Mouse (Mus musculus) cerebellum, adult 2 months (tissue): ENCODE results near the gene Mxd3. TPM values are rescaled to one million over a fixed set of nuclear protein-coding genes. Genes with fewer than 3 reads are reported as not detected.

Experiments used
- DNase-seq, 2 experiments: peaks; one replicate each; pipeline ENCODE4 v3.0.0; 2021
- H3K27ac ChIP-seq: fragments of 200-500 bp; 2 replicates; pipeline ENCODE4 v1.5.1; 2012; ENCODE audit warnings: low read length, control low read depth, inconsistent platforms; ENCODE audit not compliant: insufficient read depth
- H3K27me3 ChIP-seq: fragments of 200-500 bp; 2 replicates; pipeline ENCODE4 v1.6.1; 2012; ENCODE audit warnings: inconsistent platforms, mild to moderate bottlenecking, low read length, moderate library complexity; ENCODE audit not compliant: control insufficient read depth, insufficient read depth
- H3K4me1 ChIP-seq: fragments of 200-500 bp; 2 replicates; pipeline ENCODE4 v1.6.1; 2011; ENCODE audit warnings: low read length; ENCODE audit not compliant: control insufficient read depth, insufficient read depth
- H3K4me3 ChIP-seq: fragments of 200-500 bp; replicated peaks from 2 replicates; pipeline ENCODE3; 2011; ENCODE audit warnings: mild to moderate bottlenecking, low read depth, low read length, control low read depth; ENCODE audit not compliant: insufficient read depth
- CTCF ChIP-seq: fragments of 200-500 bp; IDR thresholded peaks from 2 replicates; pipeline ENCODE4 v1.5.1; 2011; ENCODE audit warnings: low read depth, mild to moderate bottlenecking, control low read depth, low read length, moderate library complexity, borderline replicate concordance; ENCODE audit not compliant: insufficient read depth
- POLR2A ChIP-seq: fragments of 200-500 bp; IDR thresholded peaks from 2 replicates; pipeline ENCODE4 v1.6.1; 2011; ENCODE audit warnings: low read length, control low read depth, borderline replicate concordance; ENCODE audit not compliant: insufficient read depth
- WGBS: fragments of 180-500 bp; shearing (Covaris S2); methylation state at CpG from one replicate; pipeline ENCODE4 v1.1.7; 2018; 5-methylcytosine and 5-hydroxymethylcytosine counted together
- polyA plus RNA-seq: library from polyadenylated mRNA; depleted of rRNA; stranded (reverse); fragments of >200 nt; gene quantifications from 2 replicates; pipeline ENCODE4 v1.2.3, GENCODE M21; 2012

Mxd3 gene
- polyA plus RNA-seq, 1 experiment: 0.38 TPM

DNA sequence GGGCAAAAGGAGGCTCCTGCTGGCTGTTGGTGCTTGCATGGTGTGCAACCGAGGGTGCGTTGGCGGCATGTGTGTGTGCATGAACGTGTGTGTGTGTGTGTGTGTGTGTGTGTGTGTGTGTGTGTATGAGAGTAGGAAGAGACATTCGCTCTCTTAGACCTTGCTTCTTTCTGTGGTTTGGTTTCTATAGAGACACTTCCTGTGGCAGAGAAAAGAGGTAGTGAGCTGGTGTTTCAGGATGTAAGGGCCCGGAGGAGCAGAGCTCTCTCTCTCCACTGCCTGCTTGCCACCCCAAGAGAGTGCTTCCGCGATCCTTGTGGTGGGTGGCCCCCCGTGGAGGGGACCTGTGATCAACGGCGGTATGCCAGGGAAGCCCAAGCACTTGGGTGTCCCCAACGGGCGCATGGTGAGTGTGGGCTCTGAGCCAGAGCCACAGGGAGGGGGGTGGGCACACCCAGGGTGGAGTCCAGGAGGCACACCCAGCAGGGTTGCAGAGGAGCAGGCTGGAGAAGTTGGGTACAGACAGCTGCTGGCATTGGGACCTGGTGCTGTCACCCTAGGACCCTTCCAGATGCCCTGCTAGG is 40.0 kb upstream of the Mxd3 start, which contains the start of gene Rgs14:
Gene Rgs14 (plus strand): TSS at position 202 of the 584 bp plus-strand sequence.
- H3K27me3 ChIP-seq: no peaks in the 10 kb centered on the region
- no peak within 1 kb of the TSS for H3K4me3 ChIP-seq
- no peaks in the 10 kb centered on the region for H3K4me1 ChIP-seq
- WGBS: 43% methylated on average over 13 of the region's 13 CpGs
- no peak within 1 kb of the TSS for H3K27ac ChIP-seq
- no peak for TF ChIP-seq POLR2A
- no peak for TF ChIP-seq CTCF
- DNase-seq: no peak

DNA sequence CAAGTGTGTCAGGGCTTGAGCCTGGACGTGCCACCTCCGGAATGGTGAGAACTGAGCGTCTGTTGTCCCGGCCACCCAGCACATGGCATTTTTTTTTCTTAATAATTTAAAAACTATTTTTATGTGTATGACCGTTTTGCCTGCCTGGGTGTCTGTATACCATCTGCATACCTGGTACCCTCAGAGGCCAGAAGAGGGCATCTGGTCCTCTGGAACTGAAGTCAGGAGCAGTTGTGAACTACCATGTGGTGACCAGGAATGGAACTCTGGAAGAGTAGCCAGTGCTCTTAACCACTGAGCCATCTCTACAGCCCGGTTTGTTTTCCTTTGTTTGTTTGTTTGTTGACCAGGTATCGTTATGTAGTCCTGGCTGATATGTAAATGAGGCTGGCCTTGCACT is 38.8 kb upstream of the Mxd3 start:
- TF ChIP-seq CTCF (no peak), POLR2A (no peak)
- H3K4me3 ChIP-seq: no peak overlapping the region
- no peaks in the 10 kb centered on the region for H3K27me3 ChIP-seq
- H3K27ac ChIP-seq: no peak overlapping the region
- no peaks in the 10 kb centered on the region for H3K4me1 ChIP-seq
- WGBS: 78% methylated on average over 7 of the region's 7 CpGs
- no peak for DNase-seq

DNA sequence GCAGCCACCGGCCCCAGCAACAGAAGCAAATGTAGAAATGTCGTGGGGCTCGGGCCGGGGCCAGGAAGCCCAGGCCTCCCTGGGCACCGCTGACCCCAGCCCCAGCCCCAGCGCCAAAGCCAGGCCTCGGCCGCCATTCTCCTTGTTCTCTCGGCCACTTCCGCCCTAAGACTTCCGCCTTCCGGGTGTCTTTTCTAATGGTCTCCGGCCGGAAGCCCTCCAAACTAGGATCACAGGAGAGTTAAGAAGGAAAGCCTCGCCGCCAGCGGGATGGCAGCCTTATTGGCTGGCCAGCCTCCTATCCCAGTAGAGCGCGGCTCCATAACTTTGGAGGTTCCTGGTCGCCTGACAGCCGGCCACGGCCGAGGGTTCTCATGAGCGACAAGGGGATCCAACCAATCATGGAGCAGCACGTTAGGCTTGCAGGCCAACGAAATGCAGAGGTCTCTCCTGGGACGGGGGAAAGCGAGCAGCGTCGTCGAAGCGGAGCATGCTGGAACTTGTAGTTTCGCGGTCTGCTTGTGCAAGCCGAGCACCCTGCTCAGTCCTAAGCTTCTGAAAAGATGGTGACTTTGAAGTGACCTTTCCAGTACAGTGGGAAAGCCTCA is 32.9 kb upstream of the Mxd3 start, which contains the start of gene Lman2:
Gene Lman2 (minus strand): TSS at position 331 of the 608 bp plus-strand sequence.
- Histone ChIP-seq H3K27me3 (no peaks in the 10 kb centered on the region), H3K27ac (peak within 1 kb of the TSS; percentile 60), H3K4me1 (peaks cover 5% of the 10 kb centered on the region), H3K4me3 (peak within 1 kb of the TSS; percentile 91)
- DNase-seq: peak; percentile 96 to 98
- no peak for TF ChIP-seq CTCF
- TF ChIP-seq POLR2A: peak; percentile 41; the same call in 1 of the 2 replicates
- WGBS: under 1% methylated on average over 35 of the region's 35 CpGs

DNA sequence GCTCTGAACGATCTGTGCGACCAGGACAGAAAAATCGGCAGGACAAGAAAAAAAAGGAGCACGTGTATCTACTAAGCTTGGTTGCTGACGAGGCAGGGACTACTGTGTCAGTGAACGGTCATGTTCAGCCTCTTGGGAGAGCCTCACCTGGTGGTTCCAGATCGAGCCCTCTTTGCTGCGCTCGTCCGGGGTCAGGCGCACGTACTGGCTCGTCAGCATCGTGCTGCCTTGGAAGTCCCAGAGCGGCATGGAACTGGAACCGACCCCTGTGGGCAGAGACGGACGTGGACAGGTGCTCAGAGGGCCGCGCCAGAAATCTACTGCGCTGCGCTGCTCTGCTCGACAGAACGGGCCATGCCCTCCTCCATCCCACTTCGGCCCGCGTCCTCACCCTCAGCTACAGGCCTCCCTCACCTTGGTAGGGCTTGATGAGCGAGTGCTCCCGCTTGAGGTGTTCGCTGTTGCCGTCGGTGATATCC is 32.4 kb upstream of the Mxd3 start:
- Histone ChIP-seq H3K27me3 (no peaks in the 10 kb centered on the region), H3K4me1 (peaks cover 5% of the 10 kb centered on the region), H3K4me3 (peak overlapping the region; percentile 91), H3K27ac (peak overlapping the region; percentile 60)
- no peak for TF ChIP-seq POLR2A
- no peak for TF ChIP-seq CTCF
- no peak for DNase-seq
- 1% methylated on average over 32 of the region's 32 CpGs for WGBS

- no peak for DNase-seq
- Histone ChIP-seq H3K4me1 (peaks cover 5% of the 10 kb centered on the region), H3K27ac (no peak overlapping the region), H3K27me3 (no peaks in the 10 kb centered on the region), H3K4me3 (no peak overlapping the region)
- TF ChIP-seq CTCF (no peak), POLR2A (no peak)
Observed at GRCm38 (mm10) chr13:55361145-55361544, 31.5 kb upstream of the Mxd3 start.

DNA sequence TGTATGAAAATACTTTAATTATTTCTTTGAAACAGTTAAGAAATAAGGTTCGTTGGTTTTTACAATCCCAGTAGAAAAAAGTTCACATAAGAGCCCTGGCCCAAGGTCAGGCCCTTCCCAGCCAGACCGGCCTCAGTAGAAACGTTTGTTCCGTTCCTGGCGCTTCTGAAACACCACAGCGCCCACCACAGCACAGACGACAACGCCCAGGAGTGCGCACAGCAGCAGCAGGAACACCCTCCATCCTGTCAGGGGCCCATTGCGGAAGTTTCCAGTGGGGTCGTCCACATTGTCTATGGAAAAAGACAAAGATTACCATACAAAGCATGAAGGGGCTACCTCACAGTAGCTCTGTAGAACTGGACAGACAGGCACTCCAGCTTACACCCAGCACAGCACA is 17.1 kb upstream of the Mxd3 start:
- WGBS: 80% methylated on average over 11 of the region's 11 CpGs
- Histone ChIP-seq H3K4me1 (no peaks in the 10 kb centered on the region), H3K27me3 (no peaks in the 10 kb centered on the region), H3K4me3 (no peak overlapping the region), H3K27ac (no peak overlapping the region)
- DNase-seq: no peak
- TF ChIP-seq CTCF (no peak), POLR2A (no peak)

DNA sequence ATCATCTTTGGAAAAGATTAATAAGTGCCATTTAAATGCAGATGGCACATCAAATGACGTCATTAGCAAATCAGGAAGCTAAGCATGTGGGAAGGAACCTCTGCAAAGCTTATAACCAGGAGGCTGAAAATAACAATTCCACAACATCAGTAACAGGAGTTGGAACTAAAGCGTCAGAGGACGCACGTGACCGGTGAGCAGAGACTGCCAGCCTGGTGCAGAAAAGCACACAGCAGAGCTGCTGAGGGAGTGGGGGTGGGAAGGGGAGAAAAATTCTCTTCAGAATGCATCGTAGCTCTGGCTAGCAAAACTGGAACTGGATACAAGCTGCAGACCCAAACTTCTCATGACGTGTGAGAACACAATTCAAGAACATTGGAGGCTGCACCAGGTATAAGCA is 14.7 kb upstream of the Mxd3 start:
- DNase-seq: no peak

DNA sequence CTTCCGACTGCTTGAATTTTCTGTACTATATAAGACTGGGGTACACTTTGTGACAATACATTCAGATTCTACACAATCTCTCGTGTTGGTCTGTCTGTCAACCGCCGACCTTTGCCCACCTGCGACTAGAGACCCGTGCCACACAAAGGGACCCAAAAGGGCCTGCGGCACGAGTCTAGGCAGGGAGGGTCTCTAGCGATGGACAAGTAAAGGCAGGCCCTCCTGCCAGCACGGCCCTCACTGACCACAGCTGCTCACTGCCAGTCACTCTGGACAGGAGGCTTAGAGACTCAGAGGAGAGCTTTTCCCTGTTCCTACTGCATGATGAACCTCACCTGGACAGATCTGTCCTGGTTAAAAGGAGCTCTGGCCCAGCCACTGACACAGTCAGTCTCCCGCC is 12.8 kb upstream of the Mxd3 start:
- WGBS: 45% methylated on average over 11 of the region's 11 CpGs
- Histone ChIP-seq H3K27me3 (no peaks in the 10 kb centered on the region), H3K4me1 (peaks cover 3% of the 10 kb centered on the region; the same call in 1 of the 2 replicates), H3K4me3 (no peak overlapping the region), H3K27ac (no peak overlapping the region)
- DNase-seq: no peak
- no peak for TF ChIP-seq POLR2A

More for the DNA sequence above, 14.7 kb upstream of the Mxd3 start:
- Histone ChIP-seq H3K27ac (no peak overlapping the region), H3K27me3 (no peaks in the 10 kb centered on the region), H3K4me3 (no peak overlapping the region), H3K4me1 (no peaks in the 10 kb centered on the region)
- WGBS: 89% methylated on average over 7 of the region's 7 CpGs
- no peak for TF ChIP-seq CTCF
- TF ChIP-seq POLR2A: no peak
